Mouse (Mus musculus) adrenal gland (tissue): Measurements from ENCODE around the gene Dnlz.

Experiments
- intact Hi-C: fragments of 180-260 bp; cut with DNase I; formaldehyde crosslinking; loops from one replicate; pipeline ENCODE4 v1.15.1; 2025

Dnlz gene

DNA sequence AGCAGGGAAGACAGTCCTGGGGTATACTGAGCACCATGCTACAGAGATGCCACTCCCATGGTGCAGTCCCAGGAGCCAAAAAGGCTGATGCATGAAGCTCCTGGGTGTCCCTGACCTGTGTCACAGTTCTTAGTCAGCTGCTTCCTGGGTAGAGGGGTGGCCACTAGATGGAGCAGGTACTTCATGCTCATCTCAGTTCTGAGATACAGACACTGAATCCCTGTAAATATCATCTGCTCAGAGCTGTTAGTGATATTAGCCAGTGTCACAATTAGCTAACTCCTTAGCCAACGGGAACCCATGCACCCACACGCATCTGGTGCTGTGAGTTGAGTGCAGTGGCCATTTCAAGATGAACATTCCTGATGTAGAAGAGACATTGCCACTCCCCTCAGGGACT, 27.0 kb downstream of the Dnlz start:
- intact Hi-C loops: loop anchor here (5.0 to 10.0 kb wide), 2 partner anchors 82 to 240 kb away; partner anchors contain the start of gene Inpp5e

DNA sequence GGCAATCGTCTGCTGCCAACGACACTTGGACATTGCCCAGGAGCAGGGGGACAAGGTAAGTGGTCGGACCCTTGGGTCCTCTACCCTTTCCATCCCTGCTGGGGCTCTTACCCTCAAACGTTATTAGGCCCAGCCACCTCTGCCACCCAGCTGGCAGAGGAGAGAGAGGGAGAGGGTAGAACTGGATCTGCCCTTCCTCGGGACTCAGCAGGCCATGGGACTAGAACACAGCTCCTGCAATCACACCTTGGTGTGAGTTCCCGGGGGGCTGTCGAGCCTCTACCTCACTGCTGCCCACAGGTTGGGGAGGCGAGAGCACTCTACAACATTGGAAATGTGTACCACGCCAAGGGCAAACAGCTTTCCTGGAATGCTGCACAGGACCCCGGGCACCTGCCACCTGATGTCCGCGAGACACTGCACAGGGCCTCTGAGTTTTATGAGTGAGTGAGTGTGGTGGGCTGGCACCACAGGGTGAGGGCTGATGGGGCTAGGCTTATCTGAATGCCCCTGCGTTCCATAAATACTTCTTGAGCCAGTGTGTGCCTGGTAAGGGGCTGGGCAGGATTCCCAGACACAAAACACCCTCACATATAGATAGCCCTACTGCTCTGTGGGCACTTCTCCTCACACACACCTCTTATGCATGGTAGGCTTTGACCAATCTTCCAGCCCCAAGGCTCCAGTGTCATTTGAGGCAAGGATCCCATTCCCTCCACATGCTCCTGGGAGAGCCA, 28.2 kb downstream of the Dnlz start:
- intact Hi-C loops: loop anchor here (10.0 kb wide), 1 partner anchor 241 kb away; no protein-coding TSS in a partner anchor

DNA sequence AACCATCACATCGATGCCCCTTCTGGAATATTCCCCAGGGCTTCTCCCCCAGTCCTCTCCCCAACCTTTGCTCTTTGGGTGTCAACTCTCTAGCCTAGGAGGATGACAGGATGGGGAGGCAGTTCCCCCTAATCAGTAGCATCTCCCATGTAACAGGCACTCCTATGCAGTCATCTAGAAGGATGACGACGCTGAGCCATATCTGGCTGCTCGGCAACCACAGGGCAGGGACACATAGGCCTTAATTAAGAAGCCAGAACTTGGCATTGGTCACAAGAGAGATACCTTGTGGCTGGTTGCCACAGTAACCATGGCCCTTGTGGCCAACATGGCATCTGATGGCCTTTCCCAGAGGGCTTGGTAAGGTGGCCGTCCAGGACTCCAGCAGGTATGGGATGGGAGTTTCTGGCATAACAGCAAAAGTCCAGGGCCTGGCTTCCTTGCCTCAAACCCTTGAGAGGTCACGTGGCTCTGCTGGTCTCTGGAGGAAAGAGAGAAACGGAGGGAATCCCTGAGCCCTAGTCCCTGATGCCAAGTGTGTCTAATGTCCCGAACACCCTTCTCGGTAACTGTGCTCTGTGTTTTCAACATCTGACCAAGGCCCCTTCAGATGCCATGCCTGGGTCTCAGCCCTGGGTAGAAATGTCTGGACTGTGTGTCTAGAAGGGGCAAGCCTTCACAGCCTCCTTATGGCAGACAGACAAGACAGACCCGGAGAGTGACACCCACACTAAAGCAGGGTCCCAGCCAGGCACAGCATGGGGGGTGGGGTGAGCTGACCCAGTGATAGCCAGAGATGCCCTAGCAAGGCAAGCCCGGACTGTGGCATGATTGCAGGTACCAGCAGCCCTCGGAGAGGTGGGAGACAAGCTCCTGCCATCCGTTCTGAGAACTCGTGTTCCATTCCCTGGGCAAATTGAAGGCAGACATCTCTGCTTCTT, 31.4 kb downstream of the Dnlz start:
- intact Hi-C loops: loop anchor here (10.0 kb wide), 1 partner anchor 244 kb away; no protein-coding TSS in a partner anchor

DNA sequence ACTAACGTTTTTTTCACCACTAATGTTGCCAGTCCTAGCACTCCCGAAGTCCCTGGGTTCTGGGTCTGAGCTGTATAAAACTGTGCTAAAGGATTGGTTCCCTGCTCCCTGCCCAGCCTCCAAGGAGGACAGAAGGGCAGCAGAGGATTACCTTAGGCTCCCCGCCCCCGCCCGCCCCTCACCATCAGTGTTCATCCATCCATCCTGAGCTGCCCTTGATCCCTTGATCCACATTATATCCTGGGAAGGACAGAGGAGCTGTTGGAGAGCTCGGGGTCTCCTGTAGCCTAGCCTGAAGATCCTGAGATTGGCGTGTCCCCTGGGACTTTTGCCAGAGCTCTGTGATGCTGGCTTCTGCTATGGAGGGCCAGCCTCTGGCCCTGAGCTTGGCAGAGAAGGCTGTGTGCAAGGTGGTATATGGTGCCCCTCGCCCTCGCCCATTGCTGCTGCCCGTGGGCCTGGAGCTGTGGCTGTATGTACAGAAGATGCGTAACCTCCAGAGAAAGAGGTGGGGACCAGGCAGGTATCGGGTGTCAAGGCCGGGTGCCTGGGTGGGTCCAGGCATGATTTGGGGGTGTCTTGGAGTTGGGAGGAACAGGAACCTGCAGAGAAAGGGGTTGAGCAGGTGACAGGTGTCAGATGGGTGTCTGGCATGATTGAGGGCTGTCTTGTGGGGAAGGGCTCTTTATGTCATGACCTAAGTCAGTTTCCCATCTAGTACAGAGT, 32.2 kb downstream of the Dnlz start:
- intact Hi-C loops: loop anchor here (5.0 to 10.0 kb wide), 2 partner anchors 33 to 245 kb away; partner anchors contain the start of gene Dnlz

DNA sequence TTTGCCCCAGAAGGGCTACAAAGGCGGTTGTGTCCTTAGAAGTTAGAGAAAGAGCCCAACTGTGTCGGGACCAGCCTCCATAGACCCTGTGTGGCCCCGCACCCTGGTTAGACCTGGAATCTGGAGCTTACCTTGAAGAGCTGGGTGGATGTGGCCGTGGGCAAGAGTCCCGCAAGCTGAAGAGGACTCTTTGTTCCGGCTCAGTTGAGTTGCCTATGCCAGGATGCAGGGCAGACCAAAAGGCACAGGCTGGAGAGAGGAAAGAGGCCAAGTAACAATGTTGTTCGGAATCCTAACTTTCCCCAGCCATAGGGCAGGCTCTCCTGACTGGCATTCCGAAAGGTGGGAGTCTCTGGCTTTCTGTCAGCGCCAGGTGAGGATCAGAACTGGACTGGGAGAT, 32.8 kb downstream of the Dnlz start:
- intact Hi-C loops: loop anchor here (5.0 kb wide), 1 partner anchor 33 kb away; the partner anchor contains the start of gene Dnlz

GRCm38 (mm10) chr2:26317991-26318672, 33.8 kb downstream of the Dnlz start:
- intact Hi-C loops: loop anchor here (5.0 kb wide), 1 partner anchor 34 kb away; the partner anchor contains the start of gene Dnlz

DNA sequence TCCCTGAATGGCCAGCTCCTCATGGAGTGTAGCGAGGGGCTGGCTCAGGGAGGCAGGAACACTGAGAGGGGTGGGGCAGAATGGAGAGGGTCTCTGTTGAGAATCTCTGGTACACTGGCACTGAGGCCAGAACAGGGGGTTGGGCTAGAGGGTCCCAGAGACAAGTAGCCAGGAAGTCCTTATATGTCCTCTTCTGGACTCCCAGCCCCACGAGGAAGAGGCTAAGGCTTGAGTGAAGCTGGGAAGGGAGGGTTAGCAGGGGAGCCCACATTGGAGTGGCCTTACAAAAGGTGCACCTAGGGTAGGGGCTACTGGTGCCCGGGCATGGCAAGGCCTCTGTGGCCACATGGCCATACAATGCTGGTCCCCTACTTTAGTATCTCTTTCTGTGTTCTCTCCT, 34.5 kb downstream of the Dnlz start:
- intact Hi-C loops: loop anchor here (5.0 kb wide), 1 partner anchor 35 kb away; the partner anchor contains the start of gene Dnlz

DNA sequence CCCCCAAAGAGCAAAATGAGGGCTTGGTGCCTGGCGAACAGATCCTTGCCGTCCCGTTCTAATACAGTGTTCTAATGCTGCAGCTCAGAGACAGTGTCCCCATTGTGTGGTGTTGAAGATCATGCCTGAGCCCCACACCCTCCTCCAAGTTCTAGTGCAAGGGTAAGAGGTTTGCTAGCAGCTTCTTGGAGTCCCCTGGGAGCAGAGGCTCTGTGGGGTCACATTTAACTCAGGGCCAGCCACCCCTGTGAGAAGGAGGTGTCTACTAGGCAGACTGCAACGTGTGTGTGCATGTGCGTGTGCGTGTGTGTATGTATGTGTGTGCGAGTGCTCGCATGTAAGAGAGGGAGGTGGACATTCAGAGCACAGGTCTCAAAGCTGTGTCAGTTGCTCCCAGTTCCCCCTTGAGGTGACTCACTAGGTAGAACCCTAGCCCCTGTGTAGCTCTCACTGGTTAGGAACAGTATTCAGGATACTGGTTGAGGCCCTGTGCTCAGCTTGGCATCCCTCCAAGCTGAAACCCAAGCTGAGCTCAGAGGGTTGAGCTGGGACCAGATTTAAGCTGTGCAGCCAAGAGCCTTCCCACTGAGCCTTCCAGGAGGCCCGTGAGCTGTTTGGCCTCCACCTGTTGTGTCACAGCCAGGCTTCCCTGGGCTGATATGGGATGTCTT, 35.2 kb downstream of the Dnlz start:
- intact Hi-C loops: loop anchor here (5.0 kb wide), 1 partner anchor 36 kb away; the partner anchor contains the start of gene Dnlz

- intact Hi-C loops: loop anchor here (5.0 kb wide), 1 partner anchor 36 kb away; the partner anchor contains the start of gene Dnlz
These were observed 36.0 kb downstream of the Dnlz start for GRCm38 (mm10) chr2:26315925-26316311.

GRCm38 (mm10) chr2:26315072-26315924, 36.6 kb downstream of the Dnlz start, which contains the start of gene Gpsm1:
TSS of gene Gpsm1 (plus strand) at chr2:26315515.
- intact Hi-C loops: loop anchor here (5.0 kb wide), 1 partner anchor 37 kb away; the partner anchor contains the start of gene Dnlz

GRCm38 (mm10) chr2:26314281-26315071, 37.4 kb downstream of the Dnlz start:
- intact Hi-C loops: loop anchor here (5.0 kb wide), 1 partner anchor 38 kb away; the partner anchor contains the start of gene Dnlz

DNA sequence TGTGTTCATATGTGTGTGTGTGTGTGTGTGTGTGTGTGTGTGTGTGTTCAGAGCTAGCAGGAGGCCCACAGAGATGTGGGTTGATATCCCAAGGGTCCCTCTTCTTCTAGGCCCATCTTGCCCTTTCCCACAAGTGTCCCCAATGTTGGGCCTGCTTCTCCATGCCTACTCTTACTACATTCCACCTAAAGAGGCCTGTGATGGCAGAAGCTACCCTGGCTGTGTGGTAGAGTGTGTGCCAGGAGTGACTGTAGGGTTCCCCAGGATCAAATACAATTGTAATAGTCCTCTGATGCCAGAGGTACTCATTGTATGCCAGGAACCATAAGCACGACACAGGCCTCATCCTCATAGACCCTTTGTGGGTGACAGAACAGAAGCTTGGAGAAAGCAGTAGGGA, 38.5 kb downstream of the Dnlz start:
- intact Hi-C loops: no loop called here

DNA sequence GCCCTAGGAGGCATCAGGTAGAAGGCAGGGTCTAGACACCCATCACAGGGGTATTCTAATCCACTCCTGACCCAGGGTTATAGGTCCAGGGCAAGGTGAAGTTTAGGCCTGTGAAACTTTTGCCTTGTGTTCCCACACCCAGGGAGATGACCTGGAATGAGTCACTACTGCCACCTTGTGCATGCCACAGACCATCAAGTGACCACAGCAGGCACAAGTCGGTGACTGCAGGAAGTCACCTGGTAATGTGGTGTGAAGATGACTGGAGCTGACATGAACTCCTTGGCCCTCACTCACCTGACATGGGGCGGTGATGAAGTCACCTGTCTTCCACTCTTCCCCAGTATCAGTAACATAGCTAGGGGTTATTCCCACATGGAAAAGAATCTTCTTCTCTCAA, 39.1 kb downstream of the Dnlz start:
- intact Hi-C loops: no loop called here

DNA sequence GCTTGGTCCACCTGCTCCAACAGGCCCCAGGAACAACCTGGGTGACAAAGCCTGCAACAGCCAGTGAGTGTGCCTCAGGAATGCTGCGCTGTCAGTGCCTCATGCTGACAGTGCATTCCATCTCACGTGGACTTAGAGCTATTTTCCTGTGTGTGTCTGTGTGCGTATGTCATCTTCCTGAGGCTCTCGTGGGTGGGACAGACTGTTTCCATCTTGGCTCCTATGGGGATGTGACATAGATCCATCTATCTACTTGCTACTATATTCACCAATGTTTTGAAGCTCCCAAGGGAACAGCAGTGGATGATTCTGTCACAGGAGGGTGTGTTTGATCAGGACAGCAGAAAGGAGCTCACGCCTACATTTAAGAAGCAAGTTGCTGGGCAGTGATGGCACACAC, 40.0 kb downstream of the Dnlz start:
- intact Hi-C loops: no loop called here

GRCm38 (mm10) chr2:26309739-26310138, 42.2 kb downstream of the Dnlz start:
- intact Hi-C loops: no loop called here

GRCm38 (mm10) chr2:26306702-26307101, 45.2 kb downstream of the Dnlz start:
- intact Hi-C loops: no loop called here

- intact Hi-C loops: no loop called here
These were observed 46.4 kb downstream of the Dnlz start for GRCm38 (mm10) chr2:26305555-26305954.

- intact Hi-C loops: no loop called here
These were observed 47.2 kb downstream of the Dnlz start for GRCm38 (mm10) chr2:26304711-26305110.
